Mouse (Mus musculus): ENCODE results near the gene Mlh1. TPM values are rescaled to one million over a fixed set of nuclear protein-coding genes. Genes with fewer than 3 reads are reported as not detected.

The Mlh1 gene
- polyA plus RNA-seq, 1 experiment from 2014 or later, result 37.3 TPM

- 0 out of 2 replicates have a peak, but pooled peaks cover 2% of the 10 kb centered on the region for H3K9me3 ChIP-seq (ENCODE audit: control insufficient read depth, low read length)
- no peaks in the 10 kb centered on the region for H3K36me3 ChIP-seq (ENCODE audit: control insufficient read depth, insufficient read depth, low read length)
- H3K27ac ChIP-seq (ENCODE audit: low read length), result no peak overlapping the region
- H3K4me3 ChIP-seq (ENCODE audit: low read length), result no peak overlapping the region
- no peak overlapping the region for H3K4me2 ChIP-seq (ENCODE audit: low read depth, low read length)
- no peak overlapping the region for H3K9ac ChIP-seq (ENCODE audit: low read length)
- ATAC-seq (ENCODE audit: low read depth), result no peak
- WGBS, result 64% methylated on average over 7 of the region's 7 CpGs
- H3K4me1 ChIP-seq (replicated peaks; ENCODE audit: control insufficient read depth, insufficient read depth, low read length), result no peaks in the 10 kb centered on the region
- H3K27me3 ChIP-seq (ENCODE audit: control insufficient read depth, insufficient read depth, low read depth, low read length), result peaks cover 12% of the 10 kb centered on the region
These were observed 34.6 kb upstream of the Mlh1 start for GRCm38 (mm10) chr9:111306142-111306541.

- no peak overlapping the region for H3K9ac ChIP-seq (ENCODE audit: low read length)
These were observed 32.4 kb upstream of the Mlh1 start for GRCm38 (mm10) chr9:111304036-111304435.

GRCm38 (mm10) chr9:111302196-111302831 lies 30.7 kb upstream of the Mlh1 start:
- no peak overlapping the region for H3K4me2 ChIP-seq (ENCODE audit: low read depth, low read length)
- 54% methylated on average over 12 of the region's 12 CpGs for WGBS
- no peak overlapping the region for H3K4me3 ChIP-seq (ENCODE audit: low read length)
- H3K36me3 ChIP-seq (ENCODE audit: control insufficient read depth, insufficient read depth, low read length), result no peaks in the 10 kb centered on the region
- no peak for ATAC-seq (ENCODE audit: low read depth)
- H3K9me3 ChIP-seq (ENCODE audit: control insufficient read depth, low read length), result no peaks in the 10 kb centered on the region
- H3K4me1 ChIP-seq (replicated peaks; ENCODE audit: control insufficient read depth, insufficient read depth, low read length), result no peaks in the 10 kb centered on the region
- H3K27ac ChIP-seq (ENCODE audit: low read length), result no peak overlapping the region
- H3K9ac ChIP-seq (ENCODE audit: low read length), result no peak overlapping the region
- no peaks in the 10 kb centered on the region for H3K27me3 ChIP-seq (ENCODE audit: control insufficient read depth, insufficient read depth, low read depth, low read length)

More at GRCm38 (mm10) chr9:111304036-111304435, 32.4 kb upstream of the Mlh1 start:
- no peaks in the 10 kb centered on the region for H3K36me3 ChIP-seq (ENCODE audit: control insufficient read depth, insufficient read depth, low read length)
- ATAC-seq (ENCODE audit: low read depth), result no peak
- H3K4me3 ChIP-seq (ENCODE audit: low read length), result no peak overlapping the region
- no peak overlapping the region for H3K27ac ChIP-seq (ENCODE audit: low read length)
- no peaks in the 10 kb centered on the region for H3K9me3 ChIP-seq (ENCODE audit: control insufficient read depth, low read length)
- WGBS, result 87% methylated on average over 6 of the region's 6 CpGs
- H3K4me2 ChIP-seq (ENCODE audit: low read depth, low read length), result no peak overlapping the region
- H3K4me1 ChIP-seq (replicated peaks; ENCODE audit: control insufficient read depth, insufficient read depth, low read length), result no peaks in the 10 kb centered on the region
- H3K27me3 ChIP-seq (ENCODE audit: control insufficient read depth, insufficient read depth, low read depth, low read length), result no peaks in the 10 kb centered on the region

GRCm38 (mm10) chr9:111298606-111299005 lies 27.0 kb upstream of the Mlh1 start:
- peak; percentile 82 for ATAC-seq (ENCODE audit: low read depth)
- Histone ChIP-seq H3K9me3 (ENCODE audit: control insufficient read depth, low read length) (no peaks in the 10 kb centered on the region), H3K27ac (ENCODE audit: low read length) (no peak overlapping the region; the same call in 1 of the 2 replicates), H3K4me2 (ENCODE audit: low read depth, low read length) (no peak overlapping the region), H3K4me1 (replicated peaks; ENCODE audit: control insufficient read depth, insufficient read depth, low read length) (no peaks in the 10 kb centered on the region), H3K36me3 (ENCODE audit: control insufficient read depth, insufficient read depth, low read length) (no peaks in the 10 kb centered on the region), H3K4me3 (ENCODE audit: low read length) (no peak overlapping the region), H3K9ac (ENCODE audit: low read length) (no peak overlapping the region), H3K27me3 (ENCODE audit: control insufficient read depth, insufficient read depth, low read depth, low read length) (no peaks in the 10 kb centered on the region)
- WGBS, result 41% methylated on average over 2 of the region's 2 CpGs

- H3K4me3 ChIP-seq (ENCODE audit: low read length), result no peak overlapping the region
- H3K27me3 ChIP-seq (ENCODE audit: control insufficient read depth, insufficient read depth, low read depth, low read length), result no peaks in the 10 kb centered on the region
- 42% methylated on average over 7 of the region's 7 CpGs for WGBS
- no peaks in the 10 kb centered on the region for H3K4me1 ChIP-seq (replicated peaks; ENCODE audit: control insufficient read depth, insufficient read depth, low read length)
- no peak for ATAC-seq (ENCODE audit: low read depth)
- no peak overlapping the region for H3K4me2 ChIP-seq (ENCODE audit: low read depth, low read length)
- H3K9me3 ChIP-seq (ENCODE audit: control insufficient read depth, low read length), result no peaks in the 10 kb centered on the region
- no peak overlapping the region for H3K9ac ChIP-seq (ENCODE audit: low read length)
- H3K27ac ChIP-seq (ENCODE audit: low read length), result no peak overlapping the region
- H3K36me3 ChIP-seq (ENCODE audit: control insufficient read depth, insufficient read depth, low read length), result no peaks in the 10 kb centered on the region
These were observed 24.8 kb upstream of the Mlh1 start for GRCm38 (mm10) chr9:111296433-111296832.

GRCm38 (mm10) chr9:111295323-111295722 lies 23.7 kb upstream of the Mlh1 start:
- no peaks in the 10 kb centered on the region for H3K9me3 ChIP-seq (ENCODE audit: control insufficient read depth, low read length)
- no peak overlapping the region for H3K27ac ChIP-seq (ENCODE audit: low read length)
- H3K27me3 ChIP-seq (ENCODE audit: control insufficient read depth, insufficient read depth, low read depth, low read length), result no peaks in the 10 kb centered on the region
- H3K4me1 ChIP-seq (replicated peaks; ENCODE audit: control insufficient read depth, insufficient read depth, low read length), result no peaks in the 10 kb centered on the region
- ATAC-seq (ENCODE audit: low read depth), result no peak
- H3K9ac ChIP-seq (ENCODE audit: low read length), result no peak overlapping the region
- no peaks in the 10 kb centered on the region for H3K36me3 ChIP-seq (ENCODE audit: control insufficient read depth, insufficient read depth, low read length)
- 82% methylated on average over 2 of the region's 2 CpGs for WGBS
- H3K4me2 ChIP-seq (ENCODE audit: low read depth, low read length), result no peak overlapping the region
- no peak overlapping the region for H3K4me3 ChIP-seq (ENCODE audit: low read length)

GRCm38 (mm10) chr9:111294911-111295310 lies 23.3 kb upstream of the Mlh1 start:
- Histone ChIP-seq H3K4me3 (ENCODE audit: low read length) (no peak overlapping the region), H3K4me1 (replicated peaks; ENCODE audit: control insufficient read depth, insufficient read depth, low read length) (no peaks in the 10 kb centered on the region), H3K27ac (ENCODE audit: low read length) (no peak overlapping the region), H3K9ac (ENCODE audit: low read length) (no peak overlapping the region), H3K9me3 (ENCODE audit: control insufficient read depth, low read length) (no peaks in the 10 kb centered on the region), H3K4me2 (ENCODE audit: low read depth, low read length) (no peak overlapping the region), H3K36me3 (ENCODE audit: control insufficient read depth, insufficient read depth, low read length) (no peaks in the 10 kb centered on the region), H3K27me3 (ENCODE audit: control insufficient read depth, insufficient read depth, low read depth, low read length) (no peaks in the 10 kb centered on the region)
- ATAC-seq (ENCODE audit: low read depth), result no peak
- 92% methylated on average over 6 of the region's 6 CpGs for WGBS

GRCm38 (mm10) chr9:111293234-111293633 lies 21.6 kb upstream of the Mlh1 start:
- 76% methylated on average over 4 of the region's 4 CpGs for whole genome bisulfite sequencing
- no peak for ATAC-seq (ENCODE audit: low read depth)
- Histone ChIP-seq H3K9ac (ENCODE audit: low read length) (no peak overlapping the region), H3K36me3 (ENCODE audit: control insufficient read depth, insufficient read depth, low read length) (no peaks in the 10 kb centered on the region), H3K27me3 (ENCODE audit: control insufficient read depth, insufficient read depth, low read depth, low read length) (no peaks in the 10 kb centered on the region), H3K4me2 (ENCODE audit: low read depth, low read length) (no peak overlapping the region), H3K4me3 (ENCODE audit: low read length) (no peak overlapping the region), H3K9me3 (ENCODE audit: control insufficient read depth, low read length) (no peaks in the 10 kb centered on the region), H3K27ac (ENCODE audit: low read length) (no peak overlapping the region), H3K4me1 (replicated peaks; ENCODE audit: control insufficient read depth, insufficient read depth, low read length) (no peaks in the 10 kb centered on the region)

- 62% methylated on average over 11 of the region's 11 CpGs for WGBS
- ATAC-seq (ENCODE audit: low read depth), result no peak
- H3K4me1 ChIP-seq (replicated peaks; ENCODE audit: control insufficient read depth, insufficient read depth, low read length), result no peaks in the 10 kb centered on the region
These were observed 19.0 kb upstream of the Mlh1 start for GRCm38 (mm10) chr9:111290539-111291100.

More at GRCm38 (mm10) chr9:111290539-111291100, 19.0 kb upstream of the Mlh1 start:
- Histone ChIP-seq H3K9me3 (ENCODE audit: control insufficient read depth, low read length) (no peaks in the 10 kb centered on the region), H3K4me2 (ENCODE audit: low read depth, low read length) (no peak overlapping the region), H3K36me3 (ENCODE audit: control insufficient read depth, insufficient read depth, low read length) (no peaks in the 10 kb centered on the region), H3K9ac (ENCODE audit: low read length) (no peak overlapping the region), H3K27me3 (ENCODE audit: control insufficient read depth, insufficient read depth, low read depth, low read length) (no peaks in the 10 kb centered on the region), H3K27ac (ENCODE audit: low read length) (no peak overlapping the region), H3K4me3 (ENCODE audit: low read length) (no peak overlapping the region)
